Mouse (Mus musculus) spleen, adult 2 months (tissue): ENCODE measurements around the gene Fgfr1op. TPM values are rescaled to one million over a fixed set of nuclear protein-coding genes. Genes with fewer than 3 reads are reported as not detected.

Experiments
- DNase-seq, 2 experiments: peaks; one replicate each; pipeline versions ENCODE4 v3.0.0 to v3.0.0-alpha.2; 2012 to 2021; ENCODE audit warnings: low spot score in 2 of 2, low read depth in 1 of 2
- H3K27ac ChIP-seq: fragments of 200-500 bp; 2 replicates; pipeline ENCODE4 v1.5.1; 2012; ENCODE audit warnings: low read length, inconsistent platforms; ENCODE audit not compliant: insufficient read depth
- H3K27me3 ChIP-seq: fragments of 200-500 bp; 2 replicates; pipeline ENCODE4 v1.6.1; 2012; ENCODE audit warnings: mild to moderate bottlenecking, moderate library complexity, low read length, inconsistent platforms; ENCODE audit not compliant: control insufficient read depth, insufficient read depth
- H3K36me3 ChIP-seq: fragments of 200-500 bp; 2 replicates; pipeline ENCODE4 v1.6.1; 2012; ENCODE audit warnings: mild to moderate bottlenecking, low read length, inconsistent platforms; ENCODE audit not compliant: control insufficient read depth, insufficient read depth
- H3K4me1 ChIP-seq: fragments of 200-500 bp; 2 replicates; pipeline ENCODE4 v1.6.1; 2011; ENCODE audit warnings: inconsistent platforms; ENCODE audit not compliant: control insufficient read depth, insufficient read depth, insufficient read length
- H3K4me3 ChIP-seq: fragments of 200-500 bp; 2 replicates; pipeline ENCODE4 v1.5.1; 2011; ENCODE audit warnings: mild to moderate bottlenecking, inconsistent platforms; ENCODE audit not compliant: insufficient read depth, insufficient read length; ENCODE audit errors: extremely low read depth
- CTCF ChIP-seq: fragments of 200-500 bp; IDR thresholded peaks from 2 replicates; pipeline ENCODE4 v1.5.1; 2011; ENCODE audit warnings: mild to moderate bottlenecking, inconsistent platforms; ENCODE audit not compliant: insufficient read depth, insufficient read length, insufficient replicate concordance; ENCODE audit errors: extremely low read depth
- POLR2A ChIP-seq: fragments of 200-500 bp; IDR thresholded peaks from 2 replicates; pipeline ENCODE4 v1.6.1; 2011; ENCODE audit warnings: low read depth, low read length, inconsistent platforms
- whole genome bisulfite sequencing: fragments of 180-500 bp; shearing (Covaris S2); methylation state at CpG from one replicate; pipeline ENCODE4 v1.1.7; 2018; 5-methylcytosine and 5-hydroxymethylcytosine counted together
- polyA plus RNA-seq: library from polyadenylated mRNA; depleted of rRNA; stranded (reverse); fragments of >200 nt; gene quantifications from 2 replicates; pipeline ENCODE4 v1.2.3, GENCODE M21; 2012

The Fgfr1op gene
- polyA plus RNA-seq, 1 experiment = 2.2 TPM

GRCm38 (mm10) chr17:8209696-8210095, 44.4 kb downstream of the Fgfr1op start:
- TF ChIP-seq CTCF (no peak), POLR2A (no peak)
- Histone ChIP-seq H3K4me1 (peaks cover 16% of the 10 kb centered on the region; the same call in 1 of the 2 replicates), H3K27ac (0 out of 2 replicates have a peak overlapping the region, but pooled peaks have one; percentile 6), H3K4me3 (no peak overlapping the region), H3K36me3 (no peaks in the 10 kb centered on the region), H3K27me3 (no peaks in the 10 kb centered on the region)
- 71% methylated on average over 2 of the region's 2 CpGs for WGBS
- no peak for DNase-seq

- H3K36me3 ChIP-seq = no peaks in the 10 kb centered on the region
- peak in 1 of 2 experiments; percentile 43 for DNase-seq
- no peak overlapping the region for H3K4me3 ChIP-seq
- 0 out of 2 replicates have a peak overlapping the region, but pooled peaks have one; percentile 14 for H3K27ac ChIP-seq
- no peaks in the 10 kb centered on the region for H3K27me3 ChIP-seq
- TF ChIP-seq POLR2A (no peak), CTCF (no peak)
- WGBS = 36% methylated on average over 3 of the region's 3 CpGs
- peaks cover 16% of the 10 kb centered on the region; the same call in 1 of the 2 replicates for H3K4me1 ChIP-seq
Observed at GRCm38 (mm10) chr17:8210170-8210569, 44.9 kb downstream of the Fgfr1op start.

GRCm38 (mm10) chr17:8210675-8211074, 45.4 kb downstream of the Fgfr1op start:
- Histone ChIP-seq H3K4me3 (no peak overlapping the region), H3K36me3 (no peaks in the 10 kb centered on the region), H3K27ac (0 out of 2 replicates have a peak overlapping the region, but pooled peaks have one; percentile 14), H3K4me1 (peaks cover 16% of the 10 kb centered on the region; the same call in 1 of the 2 replicates), H3K27me3 (no peaks in the 10 kb centered on the region)
- WGBS = 32% methylated on average over 10 of the region's 10 CpGs
- no peak for DNase-seq
- TF ChIP-seq CTCF = no peak

GRCm38 (mm10) chr17:8211399-8211798, 46.1 kb downstream of the Fgfr1op start:
- no peaks in the 10 kb centered on the region for H3K36me3 ChIP-seq
- no peak overlapping the region for H3K27ac ChIP-seq

GRCm38 (mm10) chr17:8214369-8214768, 49.1 kb downstream of the Fgfr1op start:
- no peak overlapping the region for H3K27ac ChIP-seq
- no peak for DNase-seq
- no peaks in the 10 kb centered on the region for H3K36me3 ChIP-seq
- 23% methylated on average over 1 of the region's 1 CpGs for WGBS
- H3K4me1 ChIP-seq = peaks cover 12% of the 10 kb centered on the region; the same call in 1 of the 2 replicates
- TF ChIP-seq POLR2A = no peak
- TF ChIP-seq CTCF = no peak
- H3K27me3 ChIP-seq = no peaks in the 10 kb centered on the region
- H3K4me3 ChIP-seq = no peak overlapping the region

More at GRCm38 (mm10) chr17:8211399-8211798, 46.1 kb downstream of the Fgfr1op start:
- no peak for DNase-seq
- TF ChIP-seq POLR2A = no peak
- TF ChIP-seq CTCF = no peak
- Histone ChIP-seq H3K4me3 (no peak overlapping the region), H3K27me3 (no peaks in the 10 kb centered on the region), H3K4me1 (peaks cover 16% of the 10 kb centered on the region; the same call in 1 of the 2 replicates)
- WGBS = 68% methylated on average over 6 of the region's 6 CpGs

- 89% methylated on average over 12 of the region's 12 CpGs for WGBS
- H3K4me3 ChIP-seq = no peak overlapping the region
- peaks cover 7% of the 10 kb centered on the region; the same call in 1 of the 2 replicates for H3K4me1 ChIP-seq
- H3K27me3 ChIP-seq = no peaks in the 10 kb centered on the region
- peak in 1 of 2 experiments; percentile 1 for DNase-seq
- no peaks in the 10 kb centered on the region for H3K36me3 ChIP-seq
- H3K27ac ChIP-seq = no peak overlapping the region
- TF ChIP-seq POLR2A (no peak), CTCF (no peak)
Observed at GRCm38 (mm10) chr17:8215016-8215745, 49.9 kb downstream of the Fgfr1op start.

GRCm38 (mm10) chr17:8223225-8223624, 57.9 kb downstream of the Fgfr1op start:
- DNase-seq = no peak
- no peaks in the 10 kb centered on the region for H3K27me3 ChIP-seq
- H3K27ac ChIP-seq = peak overlapping the region; percentile 97
- no peak overlapping the region for H3K4me3 ChIP-seq
- H3K4me1 ChIP-seq = peaks cover 33% of the 10 kb centered on the region; the same call in 1 of the 2 replicates
- TF ChIP-seq POLR2A (no peak), CTCF (no peak)
- H3K36me3 ChIP-seq = no peaks in the 10 kb centered on the region
- 89% methylated on average over 10 of the region's 10 CpGs for WGBS
